Mouse (Mus musculus) mature B cell (primary cell): ENCODE data around the gene Pitpnc1.

Experiments
- in situ Hi-C: fragments of 300-500 bp; cut with MboI; formaldehyde crosslinking; loops from 2 replicates; pipeline ENCODE4 v1.14.3; 2019

The Pitpnc1 gene

GRCm38 (mm10) chr11:107331425-107331824 is 139.1 kb downstream of the Pitpnc1 start:
- in situ Hi-C loops, result no loop called here

DNA sequence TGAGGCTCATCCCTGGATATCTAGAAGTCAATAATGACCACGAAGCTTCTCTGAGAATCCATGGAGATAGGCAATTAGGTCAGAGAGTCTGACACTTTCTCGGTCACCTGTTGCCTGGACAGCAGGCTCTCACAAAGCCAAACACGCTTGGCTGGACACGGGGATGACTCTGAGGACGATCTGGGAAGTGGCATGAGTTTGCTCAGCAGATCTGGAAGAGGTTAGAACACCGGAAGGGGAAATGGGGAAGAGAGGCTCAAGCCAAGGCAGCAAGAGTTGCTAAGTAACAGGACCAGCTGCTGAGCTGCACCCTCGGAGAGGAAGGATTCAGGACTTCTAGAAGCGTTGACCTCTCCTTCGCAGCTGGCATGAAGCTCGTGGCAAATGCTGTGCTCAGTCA is 143.2 kb downstream of the Pitpnc1 start:
- in situ Hi-C loops, result no loop called here

- in situ Hi-C loops, result no loop called here
Observed at GRCm38 (mm10) chr11:107325739-107326725, 144.5 kb downstream of the Pitpnc1 start.

- in situ Hi-C loops, result no loop called here
Observed at GRCm38 (mm10) chr11:107325226-107325625, 145.3 kb downstream of the Pitpnc1 start.

DNA sequence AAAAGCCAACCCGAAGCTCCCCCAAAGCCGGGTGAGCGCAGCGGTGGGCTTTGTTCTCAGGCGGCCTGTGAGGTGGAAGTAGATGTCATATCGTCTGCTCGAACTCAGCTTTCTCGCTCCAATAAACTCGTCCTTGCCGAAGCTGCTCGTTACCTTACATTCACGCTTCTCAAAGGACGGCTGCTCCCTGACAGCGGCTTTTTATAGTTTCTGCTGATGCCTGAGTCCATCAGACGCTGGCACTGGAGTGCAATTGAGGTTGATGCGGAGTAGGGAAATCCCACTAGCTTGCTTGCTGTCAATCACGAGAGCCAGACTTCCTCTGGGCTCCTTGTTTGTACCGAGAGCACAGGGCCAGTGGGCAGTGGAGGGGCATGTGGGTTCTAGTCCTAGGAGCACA is 147.3 kb downstream of the Pitpnc1 start:
- in situ Hi-C loops, result no loop called here

GRCm38 (mm10) chr11:107322226-107322625 is 148.3 kb downstream of the Pitpnc1 start:
- in situ Hi-C loops, result no loop called here

DNA sequence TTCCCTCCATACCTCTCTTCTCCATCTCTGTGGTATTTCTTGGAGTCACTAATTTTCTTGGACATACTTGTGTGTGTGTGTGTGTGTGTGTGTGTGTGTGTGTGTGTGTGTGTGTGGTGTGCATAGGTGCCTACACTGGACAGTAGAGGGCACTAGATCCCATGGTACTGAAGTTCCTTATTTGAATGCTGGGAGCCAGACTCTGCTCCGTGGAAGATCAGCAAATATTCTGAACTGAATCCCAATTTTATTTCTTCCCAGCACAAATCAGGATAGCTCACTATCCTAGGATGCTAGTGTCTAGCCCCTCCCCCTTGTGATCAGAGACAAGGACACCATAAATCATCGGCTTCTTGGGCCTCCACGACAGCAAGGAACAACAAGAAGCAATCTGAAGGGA is 148.7 kb downstream of the Pitpnc1 start:
- in situ Hi-C loops, result no loop called here

DNA sequence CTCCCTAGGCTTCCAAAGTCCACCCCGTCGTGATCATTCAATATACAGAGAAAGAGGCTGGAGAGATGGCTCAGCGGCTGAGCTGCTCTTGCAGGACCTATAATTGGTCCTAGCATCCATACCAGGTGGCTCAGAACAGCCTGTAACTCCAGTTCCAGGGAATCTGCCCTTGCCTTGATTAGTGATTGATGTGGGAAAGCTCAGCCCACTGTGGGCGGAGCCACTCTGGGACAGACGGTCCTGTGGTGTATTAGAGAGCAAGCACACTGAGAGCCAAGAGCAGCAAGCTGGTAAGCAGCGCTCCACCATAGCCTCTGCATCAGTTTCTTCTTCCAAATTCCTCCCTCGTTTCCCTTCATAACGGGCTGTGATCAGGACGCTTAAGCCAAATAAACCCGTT is 150.6 kb downstream of the Pitpnc1 start:
- in situ Hi-C loops, result no loop called here

GRCm38 (mm10) chr11:107317653-107318281 is 152.7 kb downstream of the Pitpnc1 start:
- in situ Hi-C loops, result no loop called here

DNA sequence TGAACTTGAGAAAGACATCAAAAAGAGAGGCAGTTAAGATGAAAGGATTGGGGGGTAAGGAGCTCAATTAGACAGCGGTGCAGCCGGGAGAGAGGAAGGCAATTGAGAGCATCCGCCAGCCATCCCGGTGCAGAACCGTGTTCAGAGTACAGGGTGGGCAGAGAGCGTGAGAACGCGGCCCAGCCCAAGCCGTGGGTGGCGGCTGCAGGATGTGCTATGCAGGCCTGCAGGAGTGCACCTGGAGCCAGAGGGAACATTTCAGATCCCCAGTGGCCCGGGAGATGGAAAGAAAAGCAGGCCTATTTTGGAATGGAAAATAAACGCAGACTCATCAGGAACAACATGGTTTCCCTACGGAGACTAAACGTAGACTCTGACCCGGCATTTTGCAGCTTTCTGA is 155.0 kb downstream of the Pitpnc1 start:
- in situ Hi-C loops, result no loop called here

GRCm38 (mm10) chr11:107310338-107311121 is 160.0 kb downstream of the Pitpnc1 start:
- in situ Hi-C loops, result no loop called here

DNA sequence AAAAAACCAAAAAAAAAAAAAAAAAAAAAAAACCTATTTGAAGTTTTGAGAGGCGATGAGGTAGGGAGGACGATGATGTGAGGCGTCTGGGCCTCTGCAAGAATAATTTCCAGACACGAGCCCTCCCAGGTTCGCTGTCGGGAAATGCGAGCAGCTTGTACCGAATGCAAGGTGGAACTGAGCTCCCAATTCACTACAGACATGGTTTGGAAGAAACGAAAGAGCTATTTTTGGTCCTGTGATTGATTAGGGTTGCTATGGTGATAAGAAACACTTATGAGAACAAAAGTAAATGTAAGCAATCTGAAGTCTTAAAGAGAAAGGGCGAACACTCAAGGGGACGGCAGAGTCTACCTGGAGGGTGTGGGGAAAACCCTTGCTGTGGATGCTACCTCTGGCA is 164.3 kb downstream of the Pitpnc1 start:
- in situ Hi-C loops, result no loop called here

GRCm38 (mm10) chr11:107302141-107302540 is 168.4 kb downstream of the Pitpnc1 start:
- in situ Hi-C loops, result no loop called here

- in situ Hi-C loops, result no loop called here
Observed at GRCm38 (mm10) chr11:107300235-107300634, 170.3 kb downstream of the Pitpnc1 start.

GRCm38 (mm10) chr11:107299511-107300120 is 170.9 kb downstream of the Pitpnc1 start:
- in situ Hi-C loops, result no loop called here

DNA sequence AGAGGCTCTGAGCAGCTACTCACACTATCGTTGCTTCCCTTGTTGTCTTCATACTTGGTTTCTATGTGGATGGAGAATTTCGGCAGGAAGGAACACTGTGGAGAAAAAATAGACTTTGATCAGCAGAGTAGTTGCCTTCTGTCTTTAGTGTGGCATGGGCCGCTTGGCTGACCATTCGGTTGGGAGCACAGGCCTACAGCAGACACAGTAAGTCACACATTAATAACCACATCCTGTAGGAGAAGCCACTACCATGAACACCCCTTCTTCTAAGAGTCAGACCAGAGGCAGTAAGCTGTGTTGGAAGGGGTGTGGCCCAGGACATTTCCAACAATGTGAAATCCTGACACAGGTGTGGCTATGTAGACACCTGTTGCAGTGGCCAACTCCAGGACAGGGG is 174.3 kb downstream of the Pitpnc1 start:
- in situ Hi-C loops, result no loop called here

- in situ Hi-C loops, result no loop called here
Observed at GRCm38 (mm10) chr11:107292036-107292435, 178.5 kb downstream of the Pitpnc1 start.

GRCm38 (mm10) chr11:107288186-107288563 is 182.3 kb downstream of the Pitpnc1 start:
- in situ Hi-C loops, result no loop called here

DNA sequence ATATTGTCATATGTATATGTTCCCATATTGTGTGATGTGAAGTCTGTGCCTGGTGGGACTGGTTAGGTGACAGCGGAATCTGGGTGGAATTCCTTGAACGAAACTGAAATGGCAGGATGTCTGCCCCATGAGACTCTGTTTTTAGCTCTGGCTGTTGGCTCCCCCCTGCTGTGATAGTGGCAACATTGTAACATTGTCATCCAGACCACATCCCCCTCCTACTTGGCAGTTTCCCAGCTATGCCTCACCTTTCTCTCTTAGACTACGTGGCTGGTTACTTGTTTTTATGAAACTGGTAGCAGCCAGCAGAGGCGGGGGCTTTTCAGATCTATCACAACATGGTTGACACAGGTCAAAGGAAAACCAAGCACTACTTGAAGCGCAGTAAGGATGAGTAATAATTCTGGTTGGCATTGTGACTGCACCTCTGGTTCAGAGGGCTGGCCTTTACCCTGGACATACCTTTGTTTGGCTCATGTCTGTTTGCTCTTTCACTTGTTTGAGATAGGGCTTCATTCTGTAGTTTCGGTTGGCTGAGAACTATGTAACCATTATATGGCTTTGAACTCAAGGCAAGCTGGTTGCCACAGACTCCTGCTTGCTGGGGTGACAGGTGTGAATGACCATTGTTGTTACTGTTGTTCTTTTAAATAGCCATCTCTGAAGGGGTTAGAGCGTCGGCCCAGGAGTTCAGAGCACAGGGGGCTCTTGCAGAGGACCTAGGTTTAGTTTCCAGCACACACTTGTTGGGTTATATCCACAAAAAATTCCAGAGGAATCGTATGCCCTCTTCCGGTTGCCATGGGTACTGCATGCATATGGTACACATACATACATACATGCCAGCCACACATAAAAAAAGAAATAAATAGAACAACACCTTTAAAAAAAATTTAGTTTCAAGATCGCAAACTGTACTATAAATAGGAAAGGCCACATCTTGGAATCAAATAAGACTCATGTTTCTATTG is 183.0 kb downstream of the Pitpnc1 start:
- in situ Hi-C loops, result no loop called here

GRCm38 (mm10) chr11:107285731-107286130 is 184.8 kb downstream of the Pitpnc1 start:
- in situ Hi-C loops, result no loop called here

DNA sequence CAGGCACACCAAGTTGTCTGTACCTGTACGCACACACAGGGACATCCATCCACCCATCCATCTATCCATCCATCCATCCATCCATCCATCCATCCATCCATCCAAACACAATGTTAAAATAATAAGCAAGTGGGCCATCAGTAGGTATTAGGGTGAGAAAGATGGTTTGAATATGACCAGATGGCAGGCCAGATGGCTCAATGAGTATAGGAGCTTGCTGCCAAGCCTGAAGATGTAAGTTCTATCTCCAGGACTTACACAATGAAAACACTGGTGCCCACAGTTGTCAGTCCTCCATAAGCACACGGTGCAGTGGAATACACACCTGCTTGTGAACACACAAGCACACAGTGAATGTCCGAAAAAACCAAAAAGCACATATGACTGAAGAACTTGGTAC is 186.9 kb downstream of the Pitpnc1 start:
- in situ Hi-C loops, result no loop called here
